Mouse (Mus musculus) thymus, postnatal 36 days (tissue): Measurements from ENCODE around the gene Rnf19b.
A peak's percentile ranks its signal among the peaks of the same experiment; 100 is the strongest.

Experiments used
- DNase-seq, 2 experiments: peaks; one replicate each; pipeline ENCODE4 v3.0.0; 2022; ENCODE audit warnings: mixed read lengths in 2 of 2

The Rnf19b gene

GRCm38 (mm10) chr4:129120520-129121445 lies 62.7 kb downstream of the Rnf19b start:
- DNase-seq, result peak; percentile 71 to 73

- DNase-seq, result no peak
Observed at GRCm38 (mm10) chr4:129121569-129122086, 63.6 kb downstream of the Rnf19b start, which contains the start of gene Hpca. TSS of gene Hpca (minus strand) at chr4:129122036.

GRCm38 (mm10) chr4:129122107-129122506 lies 64.0 kb downstream of the Rnf19b start:
- DNase-seq, result no peak

- DNase-seq, result no peak
Observed at GRCm38 (mm10) chr4:129122719-129123118, 64.6 kb downstream of the Rnf19b start.

- DNase-seq, result no peak
Observed at GRCm38 (mm10) chr4:129124652-129125146, 66.6 kb downstream of the Rnf19b start.

- DNase-seq, result no peak
Observed at GRCm38 (mm10) chr4:129125736-129126451, 67.8 kb downstream of the Rnf19b start.

- no peak for DNase-seq
Observed at GRCm38 (mm10) chr4:129128582-129129338, 70.7 kb downstream of the Rnf19b start.

- DNase-seq, result no peak
Observed at GRCm38 (mm10) chr4:129129387-129129786, 71.3 kb downstream of the Rnf19b start.

GRCm38 (mm10) chr4:129130149-129130548 lies 72.1 kb downstream of the Rnf19b start:
- DNase-seq, result peak; percentile 33 to 48

GRCm38 (mm10) chr4:129130755-129131303 lies 72.8 kb downstream of the Rnf19b start:
- peak; percentile 47 to 67 for DNase-seq

GRCm38 (mm10) chr4:129134799-129135585 lies 76.9 kb downstream of the Rnf19b start:
- DNase-seq, result peak; percentile 68 to 79
